Mouse (Mus musculus) heart, embryonic 12.5 days (tissue): Measurements from ENCODE around the gene Gldc. TPM values are rescaled to one million over a fixed set of nuclear protein-coding genes. Genes with fewer than 3 reads are reported as not detected.

ENCODE experiments used
- ATAC-seq: fragments of 200-750 bp; cut with Nextera tagmentation; 2 replicates; pipeline ENCODE4 v1.8.0; 2017; ENCODE audit warnings: moderate TSS enrichment, moderate library complexity; ENCODE audit not compliant: insufficient number of reproducible peaks, low FRiP score
- H3K27ac ChIP-seq: fragments of 300-500 bp; sonication (generic); 2 replicates; pipeline ENCODE4 v1.5.1; 2016; ENCODE audit warnings: mild to moderate bottlenecking, moderate library complexity; ENCODE audit not compliant: poor library complexity, severe bottlenecking
- H3K27me3 ChIP-seq: fragments of 300-500 bp; sonication (generic); replicated peaks from 2 replicates; pipeline ENCODE4 v1.6.1; 2016; ENCODE audit warnings: mild to moderate bottlenecking, moderate library complexity
- H3K36me3 ChIP-seq: fragments of 300-500 bp; sonication (generic); 2 replicates; pipeline ENCODE4 v1.6.1; 2016; ENCODE audit warnings: mild to moderate bottlenecking, moderate library complexity
- H3K4me1 ChIP-seq: fragments of 300-500 bp; sonication (generic); replicated peaks from 2 replicates; pipeline ENCODE4 v1.6.1; 2016; ENCODE audit warnings: mild to moderate bottlenecking
- H3K4me2 ChIP-seq: fragments of 300-500 bp; sonication (generic); 2 replicates; pipeline ENCODE4 v1.6.1; 2016; ENCODE audit warnings: mild to moderate bottlenecking, moderate library complexity
- H3K4me3 ChIP-seq: fragments of 300-500 bp; sonication (generic); 2 replicates; pipeline ENCODE4 v1.5.1; 2016; ENCODE audit warnings: mild to moderate bottlenecking
- H3K9ac ChIP-seq: fragments of 300-500 bp; sonication (generic); 2 replicates; pipeline ENCODE4 v1.6.1; 2016; ENCODE audit warnings: mild to moderate bottlenecking, moderate library complexity
- H3K9me3 ChIP-seq: fragments of 300-500 bp; sonication (generic); replicated peaks from 2 replicates; pipeline ENCODE4 v1.6.1; 2016; ENCODE audit warnings: mild to moderate bottlenecking, moderate library complexity
- WGBS: fragments of 180-500 bp; shearing (Covaris S2); methylation state at CpG from one replicate; pipeline ENCODE4 v1.1.7; 2016; 5-methylcytosine and 5-hydroxymethylcytosine counted together
- polyA plus RNA-seq: library from polyadenylated mRNA; unstranded; fragments of >200 nt; fragmentation: Nextera tagmentation; extraction: Ambion mirVana; gene quantifications from 2 replicates; pipeline ENCODE4 v1.2.1, GENCODE M21; 2016

Gldc gene
- polyA plus RNA-seq, 1 experiment from 2014 or later: 4.7 TPM

DNA sequence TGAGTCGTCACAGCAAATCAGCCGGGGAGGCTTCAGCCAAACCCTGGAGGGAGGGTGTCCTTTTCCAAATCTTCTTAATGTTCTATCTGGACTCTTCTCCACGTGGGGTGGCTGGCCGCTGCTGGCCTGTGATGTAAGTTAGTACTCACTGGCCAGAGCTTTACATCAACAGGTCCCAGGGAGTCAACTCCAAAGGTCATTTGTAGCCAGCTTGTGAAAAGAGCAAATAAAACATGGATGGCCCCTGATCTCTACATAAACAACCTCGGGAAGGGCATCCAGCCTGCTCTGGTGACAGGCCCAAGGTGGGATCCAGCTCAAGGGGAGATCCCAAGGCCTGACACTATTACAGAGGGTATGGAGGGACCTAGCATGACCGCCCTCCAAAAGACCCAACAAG, 19.8 kb upstream of the Gldc start:
- Histone ChIP-seq H3K36me3 (no peaks in the 10 kb centered on the region), H3K4me3 (no peak overlapping the region), H3K9me3 (peaks cover 2% of the 10 kb centered on the region), H3K4me1 (no peaks in the 10 kb centered on the region), H3K27ac (no peak overlapping the region), H3K27me3 (no peaks in the 10 kb centered on the region), H3K9ac (no peak overlapping the region), H3K4me2 (no peak overlapping the region)
- WGBS: 78% methylated on average over 6 of the region's 6 CpGs
- ATAC-seq: no peak

DNA sequence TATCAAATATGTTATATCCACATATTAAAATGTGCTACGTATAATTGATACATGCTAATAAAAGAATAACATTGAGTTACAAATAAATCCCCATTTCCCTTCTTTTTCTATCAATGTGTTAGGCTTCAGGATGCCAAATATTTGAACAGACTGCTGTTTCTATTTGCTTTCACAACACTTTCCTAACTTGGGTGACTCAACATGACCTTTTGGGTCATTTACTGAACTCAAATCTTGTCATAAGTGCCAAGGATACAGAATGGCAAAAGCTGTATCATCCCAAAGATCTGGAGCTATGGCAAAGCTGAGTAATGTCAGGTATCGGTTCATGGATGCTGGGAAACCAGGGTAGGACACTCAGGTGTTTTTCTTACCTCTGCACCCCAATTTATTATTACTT, 12.0 kb upstream of the Gldc start:
- Histone ChIP-seq H3K4me2 (no peak overlapping the region), H3K9me3 (peaks cover 8% of the 10 kb centered on the region), H3K4me3 (no peak overlapping the region), H3K27ac (no peak overlapping the region), H3K27me3 (no peaks in the 10 kb centered on the region), H3K36me3 (no peaks in the 10 kb centered on the region), H3K4me1 (no peaks in the 10 kb centered on the region), H3K9ac (no peak overlapping the region)
- 87% methylated on average over 2 of the region's 2 CpGs for WGBS
- no peak for ATAC-seq

DNA sequence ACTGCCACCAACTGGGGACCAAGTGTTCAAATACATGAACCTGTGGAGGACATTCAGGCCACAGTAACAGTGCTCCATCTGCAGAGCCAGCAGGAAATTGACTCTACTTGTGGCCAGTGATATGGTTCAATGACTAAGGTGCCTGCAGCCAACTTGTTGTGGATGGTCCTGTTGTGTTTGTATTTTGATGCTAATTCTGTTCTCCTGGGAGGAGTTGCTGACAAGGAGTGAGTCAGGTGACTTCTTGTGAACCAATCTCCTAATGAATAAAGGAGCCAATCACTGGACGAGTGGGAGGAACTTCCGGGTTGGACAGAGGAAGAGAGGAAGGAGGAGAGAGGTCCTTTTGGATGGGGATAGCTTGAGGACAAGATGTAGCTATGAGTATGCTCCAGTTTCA, 10.3 kb upstream of the Gldc start:
- H3K36me3 ChIP-seq: no peaks in the 10 kb centered on the region
- ATAC-seq: no peak
- no peak overlapping the region for H3K4me3 ChIP-seq
- H3K9me3 ChIP-seq: peaks cover 8% of the 10 kb centered on the region
- H3K4me2 ChIP-seq: no peak overlapping the region
- no peak overlapping the region for H3K27ac ChIP-seq
- no peaks in the 10 kb centered on the region for H3K4me1 ChIP-seq
- no peaks in the 10 kb centered on the region for H3K27me3 ChIP-seq
- 68% methylated on average over 2 of the region's 2 CpGs for WGBS
- H3K9ac ChIP-seq: no peak overlapping the region

DNA sequence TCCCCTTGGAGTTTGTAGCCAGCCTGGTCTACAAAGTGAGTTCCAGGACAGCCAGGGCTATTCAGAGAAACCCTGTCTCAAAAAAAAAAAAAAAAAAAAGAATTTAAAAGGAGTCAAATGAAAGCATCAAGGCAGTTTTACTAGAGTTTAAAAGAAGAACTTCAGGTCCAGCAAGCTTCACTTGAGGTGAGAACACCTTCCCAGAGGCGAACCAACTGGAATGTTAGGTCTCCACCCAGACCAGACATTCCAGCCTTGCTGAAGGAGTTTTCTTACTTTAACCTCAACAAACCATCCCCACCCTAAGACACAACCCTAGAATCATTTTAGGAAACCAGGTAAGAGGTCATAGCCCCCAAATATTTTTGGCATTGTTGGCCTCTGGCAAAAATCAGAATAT, 4.8 kb upstream of the Gldc start:
- H3K9ac ChIP-seq: no peak overlapping the region
- H3K27ac ChIP-seq: no peak overlapping the region
- no peak overlapping the region for H3K4me2 ChIP-seq
- H3K36me3 ChIP-seq: no peaks in the 10 kb centered on the region
- H3K27me3 ChIP-seq: peaks cover 10% of the 10 kb centered on the region
- peaks cover 7% of the 10 kb centered on the region; the same call in 1 of the 2 replicates for H3K9me3 ChIP-seq
- H3K4me1 ChIP-seq: peaks cover 5% of the 10 kb centered on the region; the same call in 1 of the 2 replicates
- H3K4me3 ChIP-seq: no peak overlapping the region
- whole genome bisulfite sequencing: 93% methylated on average over 1 of the region's 1 CpGs
- ATAC-seq: no peak

DNA sequence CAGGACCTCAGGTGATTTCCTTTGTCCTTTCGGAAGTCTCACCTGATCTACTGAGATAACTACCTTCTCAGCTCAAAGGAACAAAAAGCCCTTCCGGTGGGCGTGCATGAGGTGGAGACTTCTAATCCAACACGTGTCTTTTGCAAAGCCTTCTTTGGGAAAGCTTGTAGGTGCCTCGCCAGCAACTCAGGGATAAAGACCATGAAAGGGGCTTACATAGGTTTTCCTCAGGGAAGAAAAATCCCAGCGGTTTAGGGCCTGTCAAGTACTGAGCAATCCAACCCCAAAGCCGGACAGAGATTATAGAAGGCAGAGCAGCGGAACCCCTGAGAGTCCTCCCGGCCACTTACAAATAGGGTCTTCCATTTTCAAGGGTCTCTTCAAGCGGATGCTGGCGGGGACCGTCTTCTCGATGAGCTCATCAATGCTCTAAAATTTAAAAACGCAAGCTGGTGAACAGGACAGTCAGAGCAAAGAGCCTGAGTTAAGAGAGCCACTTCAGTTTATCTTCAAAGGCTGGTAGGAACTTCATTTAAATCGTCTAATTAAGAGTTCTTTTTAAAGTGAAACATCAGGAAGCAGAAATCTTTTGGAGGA, 1.1 kb downstream of the Gldc start:
- H3K9ac ChIP-seq: peak overlapping the region; percentile 72
- H3K4me1 ChIP-seq: peaks cover 10% of the 10 kb centered on the region
- peaks cover 7% of the 10 kb centered on the region; the same call in 1 of the 2 replicates for H3K9me3 ChIP-seq
- no peak for ATAC-seq
- no peak overlapping the region for H3K27ac ChIP-seq
- peak overlapping the region; percentile 76 for H3K4me3 ChIP-seq
- no peaks in the 10 kb centered on the region for H3K36me3 ChIP-seq
- H3K4me2 ChIP-seq: peak overlapping the region; percentile 100
- peaks cover 29% of the 10 kb centered on the region for H3K27me3 ChIP-seq
- 4% methylated on average over 15 of the region's 15 CpGs for WGBS

DNA sequence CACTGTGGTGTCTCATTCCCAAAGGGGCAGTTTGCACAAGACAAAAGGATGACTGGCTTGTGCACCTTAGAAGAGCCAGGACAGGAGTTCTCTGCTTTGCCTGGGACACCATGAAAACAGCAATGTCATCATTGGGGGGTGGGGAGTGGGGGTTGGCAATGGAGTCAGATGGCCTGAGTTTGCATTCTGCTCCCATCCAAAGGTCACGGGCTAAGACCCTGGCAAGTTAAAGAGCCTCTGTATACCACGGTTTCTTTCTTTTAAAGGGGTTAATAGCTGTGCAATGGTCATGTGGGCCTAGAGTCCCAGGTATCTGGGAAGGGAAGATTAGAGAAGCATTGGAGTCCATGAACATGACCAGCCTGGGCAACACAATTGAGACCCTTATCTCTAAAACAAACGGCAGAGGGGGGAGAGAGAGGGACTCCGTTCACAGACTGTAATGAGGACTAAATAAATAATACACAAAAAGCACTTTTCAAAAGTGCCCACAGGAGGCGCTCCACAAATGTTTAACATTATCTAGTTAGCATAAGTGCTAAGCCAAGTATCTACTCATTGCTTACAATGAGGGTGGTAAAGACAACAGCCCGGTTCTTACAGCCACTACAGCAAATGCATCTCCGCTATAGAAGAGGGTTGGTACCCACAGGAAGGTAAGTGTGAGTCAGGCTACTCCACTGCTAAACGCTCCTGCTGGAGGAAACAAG, 3.7 kb downstream of the Gldc start:
- no peak overlapping the region for H3K4me2 ChIP-seq
- no peak for ATAC-seq
- WGBS: 65% methylated on average over 8 of the region's 8 CpGs
- no peak overlapping the region for H3K9ac ChIP-seq
- H3K27ac ChIP-seq: no peak overlapping the region
- H3K9me3 ChIP-seq: no peaks in the 10 kb centered on the region
- H3K27me3 ChIP-seq: peaks cover 29% of the 10 kb centered on the region
- H3K4me1 ChIP-seq: peaks cover 10% of the 10 kb centered on the region
- no peaks in the 10 kb centered on the region for H3K36me3 ChIP-seq
- H3K4me3 ChIP-seq: no peak overlapping the region

DNA sequence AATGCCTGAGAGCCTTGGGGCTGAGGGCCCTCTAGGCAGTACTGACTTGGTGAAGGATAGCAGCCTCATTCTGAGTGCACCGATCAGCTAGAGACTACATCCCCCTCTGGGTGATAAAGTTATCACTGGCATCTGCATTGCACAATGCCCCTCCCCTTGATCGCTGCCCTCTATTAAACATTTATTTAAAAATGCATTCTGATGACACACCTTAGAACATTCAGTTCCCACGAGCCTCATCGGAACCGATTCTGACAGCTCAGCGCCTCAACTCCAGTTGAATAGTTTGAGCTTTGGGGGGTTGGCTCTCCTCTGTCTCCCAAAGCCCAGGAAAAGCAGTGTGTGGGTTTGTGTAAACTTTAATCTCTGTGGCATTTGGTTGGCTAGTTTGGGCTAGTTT, 4.9 kb downstream of the Gldc start:
- no peak for ATAC-seq
- Histone ChIP-seq H3K4me3 (no peak overlapping the region), H3K27ac (no peak overlapping the region), H3K9ac (no peak overlapping the region), H3K4me1 (peaks cover 7% of the 10 kb centered on the region), H3K36me3 (no peaks in the 10 kb centered on the region), H3K27me3 (peaks cover 19% of the 10 kb centered on the region), H3K4me2 (no peak overlapping the region), H3K9me3 (no peaks in the 10 kb centered on the region)
- WGBS: 84% methylated on average over 6 of the region's 6 CpGs

DNA sequence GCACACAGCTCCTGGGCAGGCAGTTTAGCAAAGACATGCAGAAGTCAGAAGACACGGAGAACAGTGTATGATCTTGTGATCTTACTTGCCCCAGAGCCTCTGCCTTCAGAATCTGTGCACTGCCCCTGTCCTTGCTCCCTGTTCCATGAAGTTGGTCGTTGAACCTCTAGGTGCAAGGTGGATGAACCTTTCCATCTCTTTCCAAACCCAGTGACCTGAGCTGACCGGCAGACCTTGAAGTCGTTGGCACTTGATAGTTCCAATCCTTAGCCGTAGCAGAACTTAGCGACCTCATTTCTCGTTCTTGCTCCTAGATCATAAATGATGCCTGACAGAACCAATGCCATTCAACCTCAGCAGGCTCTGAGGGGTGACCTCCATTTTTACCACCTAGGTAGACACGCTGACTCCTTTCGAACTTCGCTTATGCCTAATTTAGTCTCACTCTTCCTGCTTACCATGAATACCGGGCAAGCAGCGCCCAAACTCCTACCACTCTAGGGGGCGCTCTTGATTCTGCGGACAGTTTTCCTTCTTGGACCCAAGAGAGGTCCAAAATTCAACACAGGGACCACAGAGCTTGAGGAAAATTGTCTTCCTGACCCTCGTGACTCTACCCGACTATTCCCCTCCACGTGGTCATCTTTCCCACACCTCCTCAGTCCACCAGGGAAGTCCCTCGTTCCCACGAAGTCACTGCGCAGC, 8.3 kb downstream of the Gldc start:
- 0 out of 2 replicates have a peak, but pooled peaks cover 4% of the 10 kb centered on the region for H3K27me3 ChIP-seq
- H3K4me1 ChIP-seq: no peaks in the 10 kb centered on the region
- no peak overlapping the region for H3K9ac ChIP-seq
- no peak overlapping the region for H3K4me3 ChIP-seq
- ATAC-seq: no peak
- H3K9me3 ChIP-seq: no peaks in the 10 kb centered on the region
- H3K4me2 ChIP-seq: no peak overlapping the region
- no peaks in the 10 kb centered on the region for H3K36me3 ChIP-seq
- WGBS: 85% methylated on average over 20 of the region's 20 CpGs
- H3K27ac ChIP-seq: no peak overlapping the region

DNA sequence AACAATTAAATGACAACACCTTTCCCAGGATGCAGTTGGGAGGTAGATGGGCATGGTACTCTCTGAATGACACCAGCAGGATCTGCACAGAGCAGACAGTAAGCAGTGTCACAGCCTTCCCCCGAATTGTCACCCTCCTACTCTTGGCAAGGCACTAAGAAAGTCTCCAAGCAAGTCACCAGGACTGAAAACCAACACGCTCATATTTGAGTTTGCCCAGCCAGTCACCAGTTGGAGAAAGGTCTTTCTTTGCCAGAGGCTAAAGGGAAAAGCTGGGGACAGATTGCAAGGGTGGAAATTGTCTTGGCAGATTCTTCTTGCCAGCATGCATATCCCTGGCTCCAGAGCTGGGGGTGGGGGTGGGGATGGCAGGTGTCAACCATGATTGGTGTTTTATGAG, 11.0 kb downstream of the Gldc start:
- H3K27me3 ChIP-seq: no peaks in the 10 kb centered on the region
- H3K4me2 ChIP-seq: no peak overlapping the region
- H3K27ac ChIP-seq: no peak overlapping the region
- no peak overlapping the region for H3K4me3 ChIP-seq
- 78% methylated on average over 2 of the region's 2 CpGs for WGBS
- no peak for ATAC-seq
- H3K9me3 ChIP-seq: no peaks in the 10 kb centered on the region
- no peaks in the 10 kb centered on the region for H3K36me3 ChIP-seq
- no peaks in the 10 kb centered on the region for H3K4me1 ChIP-seq
- H3K9ac ChIP-seq: no peak overlapping the region

DNA sequence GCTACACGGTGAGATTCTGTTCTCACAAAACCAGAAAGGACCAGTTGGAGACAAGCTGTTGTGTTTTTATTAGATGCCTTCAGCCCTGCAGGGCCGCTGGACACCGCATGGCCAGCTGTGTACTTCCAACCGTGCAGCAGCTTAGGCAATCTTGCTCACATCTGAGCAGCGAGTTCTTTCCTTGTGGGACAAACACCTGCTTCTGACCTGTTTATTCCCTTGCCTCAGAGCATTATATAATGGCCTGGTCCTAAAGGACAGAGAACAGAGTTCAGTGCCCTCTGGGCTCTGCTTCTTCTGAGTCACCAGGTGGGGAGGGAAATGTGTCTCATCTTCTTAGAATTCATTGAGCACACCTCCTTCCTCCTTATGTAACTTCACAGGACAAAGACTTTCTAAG, 12.4 kb downstream of the Gldc start:
- H3K9me3 ChIP-seq: no peaks in the 10 kb centered on the region
- no peak overlapping the region for H3K9ac ChIP-seq
- no peak overlapping the region for H3K4me2 ChIP-seq
- H3K27me3 ChIP-seq: no peaks in the 10 kb centered on the region
- H3K36me3 ChIP-seq: no peaks in the 10 kb centered on the region
- H3K27ac ChIP-seq: no peak overlapping the region
- no peak overlapping the region for H3K4me3 ChIP-seq
- no peak for ATAC-seq
- WGBS: 87% methylated on average over 5 of the region's 5 CpGs
- H3K4me1 ChIP-seq: no peaks in the 10 kb centered on the region

DNA sequence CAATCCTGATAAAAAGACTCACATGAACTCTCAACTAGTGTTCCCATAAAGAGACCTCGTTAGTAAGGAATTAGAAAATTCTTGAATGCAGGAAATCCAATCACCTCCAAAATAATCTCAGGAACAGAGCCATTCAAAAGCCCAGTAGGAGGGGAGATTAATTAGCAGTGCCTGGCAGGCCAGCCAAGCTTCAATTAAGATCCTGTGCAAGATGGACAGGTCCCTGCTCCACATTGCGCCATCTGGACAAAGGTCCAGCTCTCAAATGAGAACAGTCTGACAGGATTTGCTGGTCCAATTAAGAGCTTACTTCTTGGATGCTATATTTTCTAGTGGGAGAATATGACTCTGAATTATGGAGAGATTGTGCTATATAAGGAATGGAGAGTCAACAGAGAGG, 15.2 kb downstream of the Gldc start:
- Histone ChIP-seq H3K9ac (no peak overlapping the region), H3K27ac (no peak overlapping the region), H3K4me2 (no peak overlapping the region), H3K4me1 (no peaks in the 10 kb centered on the region), H3K9me3 (no peaks in the 10 kb centered on the region), H3K4me3 (no peak overlapping the region), H3K27me3 (no peaks in the 10 kb centered on the region), H3K36me3 (no peaks in the 10 kb centered on the region)
- 76% methylated on average over 2 of the region's 2 CpGs for WGBS
- ATAC-seq: no peak
